ENCODE assay signal across 8 mouse cellular contexts in the genomic region with DNA sequence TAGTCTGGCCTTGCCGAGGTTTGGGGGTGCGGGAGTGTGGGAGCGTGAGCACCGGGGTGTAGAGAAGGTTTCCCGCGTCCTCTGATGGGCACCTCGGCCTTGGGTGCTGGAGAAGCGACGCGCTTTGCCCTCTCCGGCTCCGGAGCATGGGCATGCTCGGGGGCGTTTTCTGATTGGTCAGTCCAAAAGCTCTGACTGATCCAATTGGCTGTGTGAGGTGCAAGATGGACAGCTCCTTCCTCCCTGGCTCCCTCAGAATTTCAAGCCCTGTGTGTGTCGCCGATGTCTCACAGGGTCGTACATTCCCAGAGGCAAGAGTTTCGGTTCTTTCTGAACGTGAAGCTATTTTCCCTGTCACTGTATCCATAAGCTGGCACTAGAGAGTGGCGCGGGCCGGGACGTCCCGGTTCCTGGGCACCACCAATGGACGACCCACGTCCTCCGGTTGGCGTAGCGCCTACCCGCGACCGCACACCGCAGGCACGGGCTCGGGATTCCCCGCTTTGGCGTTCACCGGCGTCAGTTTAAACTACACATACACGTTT. TPM values are rescaled to one million over a fixed set of nuclear protein-coding genes. Genes with fewer than 3 reads are reported as not detected.
DNase-seq lines count a peak whose midpoint lies in the region; ATAC-seq and TF ChIP-seq lines count a peak whose summit lies in the region.

No protein-coding gene starts in this region.

- peaks cover 72% of the 10 kb centered on the region for H3K27me3 ChIP-seq in E14TG2a.4 (ENCODE audit: insufficient read depth, low read length)
- H3K27me3 ChIP-seq in forebrain, embryonic 11.5 days (ENCODE audit: control insufficient read depth, insufficient read depth, low read length): peaks cover 4% of the 10 kb centered on the region; the same call in 1 of the 2 replicates
- peaks cover 34% of the 10 kb centered on the region for H3K27me3 ChIP-seq in lung, embryonic 15.5 days

- WGBS in forebrain, embryonic 11.5 days: 7% methylated on average over 40 of the region's 40 CpGs
- WGBS in lung, embryonic 15.5 days: 3% methylated on average over 40 of the region's 40 CpGs
- 2% methylated on average over 40 of the region's 40 CpGs for WGBS in olfactory bulb, adult 2 months

- peak overlapping the region; percentile 57 for H3K9ac ChIP-seq in forebrain, embryonic 11.5 days (ENCODE audit: low read length)
- no peak overlapping the region; the same call in 1 of the 2 replicates for H3K9ac ChIP-seq in lung, embryonic 15.5 days

- H3K4me3 ChIP-seq in E14TG2a.4 (replicated peaks; ENCODE audit: low read length): peak overlapping the region; percentile 70
- peak overlapping the region; percentile 44 for H3K4me3 ChIP-seq in forebrain, embryonic 11.5 days (ENCODE audit: low read depth, low read length)
- H3K4me3 ChIP-seq in lung, embryonic 15.5 days: peak overlapping the region; percentile 51
- peak overlapping the region; percentile 75 for H3K4me3 ChIP-seq in olfactory bulb, adult 2 months (ENCODE audit: insufficient read depth, low read depth, low read length)

- no peak for TF ChIP-seq CTCF in E14TG2a.4 (conservative IDR thresholded peaks at IDR 0.05; ENCODE audit: low read length)
- TF ChIP-seq CTCF in olfactory bulb, adult 2 months (IDR thresholded peaks at IDR 0.05; ENCODE audit: insufficient read depth, low read depth, low read length): no peak

- peak; percentile 83 for ATAC-seq in forebrain, embryonic 11.5 days (replicated peaks; ENCODE audit: low FRiP score)
- ATAC-seq in lung, embryonic 15.5 days (ENCODE audit: borderline replicate concordance, extremely low read depth, low FRiP score, low TSS enrichment): peak; percentile 80; the same call in 1 of the 2 replicates

- intact Hi-C loops in heart, postnatal 25 days (cut with DNase I): no loop called here

- peaks cover 20% of the 10 kb centered on the region for H3K36me3 ChIP-seq in E14TG2a.4 (ENCODE audit: insufficient read depth, low read length)
- H3K36me3 ChIP-seq in forebrain, embryonic 11.5 days (ENCODE audit: control insufficient read depth, insufficient read depth, low read length): no peaks in the 10 kb centered on the region; the same call in 1 of the 2 replicates
- H3K36me3 ChIP-seq in lung, embryonic 15.5 days: peaks cover 5% of the 10 kb centered on the region; the same call in 1 of the 2 replicates

- peak overlapping the region; percentile 80 for H3K4me2 ChIP-seq in forebrain, embryonic 11.5 days (ENCODE audit: low read depth, low read length, severe bottlenecking)
- H3K4me2 ChIP-seq in lung, embryonic 15.5 days: peak overlapping the region; percentile 88

- H3K27ac ChIP-seq in forebrain, embryonic 11.5 days (ENCODE audit: low read depth, low read length): no peak overlapping the region
- H3K27ac ChIP-seq in lung, embryonic 15.5 days: no peak overlapping the region
- H3K27ac ChIP-seq in olfactory bulb, adult 2 months (ENCODE audit: insufficient read depth, low read depth, low read length): peak overlapping the region; percentile 47; the same call in 1 of the 2 replicates

- H3K4me1 ChIP-seq in E14TG2a.4 (replicated peaks; ENCODE audit: low read depth, low read length): peaks cover 46% of the 10 kb centered on the region
- H3K4me1 ChIP-seq in forebrain, embryonic 11.5 days (replicated peaks; ENCODE audit: control insufficient read depth, insufficient read depth, low read length): peaks cover 10% of the 10 kb centered on the region; the same call in 1 of the 2 replicates
- peaks cover 24% of the 10 kb centered on the region for H3K4me1 ChIP-seq in lung, embryonic 15.5 days
- H3K4me1 ChIP-seq in olfactory bulb, adult 2 months (ENCODE audit: control insufficient read depth, insufficient read depth, low read length): peaks cover 19% of the 10 kb centered on the region

- peak; percentile 85 for DNase-seq in c-Kit-positive CD71-positive TER-119-negative erythroid progenitor cells, embryonic 14.5 days (ENCODE audit: low read depth)
- peak; percentile 85 for DNase-seq in forebrain, embryonic 11.5 days (ENCODE audit: low spot score)
- DNase-seq in heart, postnatal 25 days (ENCODE audit: low spot score): peak; percentile 66
- peak; percentile 59 to 85 for DNase-seq in layer of hippocampus, adult 18-20 months (ENCODE audit: low spot score in 2 of 2)
- peak; percentile 77 for DNase-seq in thymus, postnatal 0 days (ENCODE audit: low spot score)

- 0 out of 2 replicates have a peak, but pooled peaks have one; percentile 17 for TF ChIP-seq POLR2A in olfactory bulb, adult 2 months (IDR thresholded peaks at IDR 0.05; ENCODE audit: insufficient read depth, low read depth, low read length)

- peaks cover 7% of the 10 kb centered on the region for H3K9me3 ChIP-seq in E14TG2a.4 (ENCODE audit: low read length)
- no peaks in the 10 kb centered on the region for H3K9me3 ChIP-seq in forebrain, embryonic 11.5 days (ENCODE audit: control insufficient read depth, low read length)
- H3K9me3 ChIP-seq in lung, embryonic 15.5 days: peaks cover 2% of the 10 kb centered on the region; the same call in 1 of the 2 replicates

RNA-seq across cellular contexts. Expression of a gene that starts 5.5 kb away (rescaled TPM):
- 52.9 and 54.1 TPM in 2 replicates for polyA plus RNA-seq in forebrain, embryonic 11.5 days (2014; fragmentation: Nextera tagmentation; extraction: Ambion mirVana)
- total RNA-seq in heart, postnatal 25 days (2021): 10 to 100 TPM; 17.1 to 21.3 TPM
- 10 to 100 TPM; 69.9 to 70.6 TPM for total RNA-seq in layer of hippocampus, adult 18-20 months (2021)
- polyA plus RNA-seq in lung, embryonic 15.5 days (2015; fragmentation: Nextera tagmentation; extraction: Ambion mirVana): 22.2 and 23.7 TPM in 2 replicates
- polyA plus RNA-seq in olfactory bulb, adult 2 months (2012; ENCODE audit: insufficient read depth, insufficient read length, low replicate concordance, missing spikeins): not detected in 2 replicates
- 52.3 and 52.8 TPM in 2 replicates for polyA plus RNA-seq in thymus, postnatal 0 days (2015; fragmentation: Nextera tagmentation; extraction: Ambion mirVana)

RNA-seq across cellular contexts. Expression of a gene that starts 5.5 kb away (rescaled TPM):
- 0.21 and 0.75 TPM in 2 replicates for polyA plus RNA-seq in forebrain, embryonic 11.5 days (2014; fragmentation: Nextera tagmentation; extraction: Ambion mirVana)
- total RNA-seq in heart, postnatal 25 days (2021): under 1 TPM; 0.10 to 0.17 TPM
- 1 to 10 TPM; 4.7 to 5.7 TPM for total RNA-seq in layer of hippocampus, adult 18-20 months (2021)
- 0.31 and 0.39 TPM in 2 replicates for polyA plus RNA-seq in lung, embryonic 15.5 days (2015; fragmentation: Nextera tagmentation; extraction: Ambion mirVana)
- polyA plus RNA-seq in olfactory bulb, adult 2 months (2012; ENCODE audit: insufficient read depth, insufficient read length, low replicate concordance, missing spikeins): not detected in 2 replicates
- 0.29 and 0.44 TPM in 2 replicates for polyA plus RNA-seq in thymus, postnatal 0 days (2015; fragmentation: Nextera tagmentation; extraction: Ambion mirVana)

RNA-seq across cellular contexts. Expression of a gene that starts 11.3 kb away (rescaled TPM):
- 84.9 and 93.6 TPM in 2 replicates for polyA plus RNA-seq in forebrain, embryonic 11.5 days (2014; fragmentation: Nextera tagmentation; extraction: Ambion mirVana)
- total RNA-seq in heart, postnatal 25 days (2021): 1 to 10 TPM; 1.8 to 2.3 TPM
- total RNA-seq in layer of hippocampus, adult 18-20 months (2021): 10 to 100 TPM; 82.1 to 87.0 TPM
- polyA plus RNA-seq in lung, embryonic 15.5 days (2015; fragmentation: Nextera tagmentation; extraction: Ambion mirVana): 19.3 and 21.5 TPM in 2 replicates
- polyA plus RNA-seq in olfactory bulb, adult 2 months (2012; ENCODE audit: insufficient read depth, insufficient read length, low replicate concordance, missing spikeins): not detected in 2 replicates
- polyA plus RNA-seq in thymus, postnatal 0 days (2015; fragmentation: Nextera tagmentation; extraction: Ambion mirVana): 50.8 and 57.5 TPM in 2 replicates

RNA-seq across cellular contexts. Expression of a gene that starts 17.9 kb away (rescaled TPM):
- 17.3 and 20.5 TPM in 2 replicates for polyA plus RNA-seq in forebrain, embryonic 11.5 days (2014; fragmentation: Nextera tagmentation; extraction: Ambion mirVana)
- 10 to 100 TPM; 14.8 to 15.5 TPM for total RNA-seq in heart, postnatal 25 days (2021)
- total RNA-seq in layer of hippocampus, adult 18-20 months (2021): 10 to 100 TPM; 29.1 to 30.4 TPM
- 19.9 and 22.9 TPM in 2 replicates for polyA plus RNA-seq in lung, embryonic 15.5 days (2015; fragmentation: Nextera tagmentation; extraction: Ambion mirVana)
- polyA plus RNA-seq in olfactory bulb, adult 2 months (2012; ENCODE audit: insufficient read depth, insufficient read length, low replicate concordance, missing spikeins): not detected in 2 replicates
- polyA plus RNA-seq in thymus, postnatal 0 days (2015; fragmentation: Nextera tagmentation; extraction: Ambion mirVana): 49.6 and 54.0 TPM in 2 replicates

RNA-seq across cellular contexts. Expression of a gene that starts 21.3 kb away (rescaled TPM):
- 386 and 426 TPM in 2 replicates for polyA plus RNA-seq in forebrain, embryonic 11.5 days (2014; fragmentation: Nextera tagmentation; extraction: Ambion mirVana)
- 100 to 1,000 TPM; 163 to 167 TPM for total RNA-seq in heart, postnatal 25 days (2021)
- 100 to 1,000 TPM; 493 to 502 TPM for total RNA-seq in layer of hippocampus, adult 18-20 months (2021)
- polyA plus RNA-seq in lung, embryonic 15.5 days (2015; fragmentation: Nextera tagmentation; extraction: Ambion mirVana): 241 and 245 TPM in 2 replicates
- polyA plus RNA-seq in olfactory bulb, adult 2 months (2012; ENCODE audit: insufficient read depth, insufficient read length, low replicate concordance, missing spikeins): not detected in 2 replicates
- polyA plus RNA-seq in thymus, postnatal 0 days (2015; fragmentation: Nextera tagmentation; extraction: Ambion mirVana): 245 and 268 TPM in 2 replicates
